Mouse (Mus musculus) hindbrain, embryonic 14.5 days (tissue): ENCODE results near the gene Eml6. TPM values are rescaled to one million over a fixed set of nuclear protein-coding genes. Genes with fewer than 3 reads are reported as not detected.

Source experiments
- ATAC-seq: fragments of 200-750 bp; cut with Nextera tagmentation; 2 replicates; pipeline ENCODE4 v1.8.0; 2017; ENCODE audit warnings: moderate number of reproducible peaks, mild to moderate bottlenecking, moderate TSS enrichment, moderate library complexity; ENCODE audit not compliant: low FRiP score
- DNase-seq: peaks from one replicate; pipeline ENCODE4 v3.0.0-alpha.2; 2015; ENCODE audit warnings: low spot score
- H3K27ac ChIP-seq: fragments of 300-500 bp; sonication (generic); 2 replicates; pipeline ENCODE4 v1.5.1; 2014; ENCODE audit warnings: mild to moderate bottlenecking, moderate library complexity
- H3K27me3 ChIP-seq: fragments of 300-500 bp; sonication (generic); 2 replicates; pipeline ENCODE4 v1.6.1; 2014; ENCODE audit warnings: mild to moderate bottlenecking, low read length, mixed read lengths; ENCODE audit not compliant: control insufficient read depth, insufficient read depth
- H3K36me3 ChIP-seq: fragments of 300-500 bp; sonication (generic); replicated peaks from 2 replicates; pipeline ENCODE4 v1.6.1; 2014; ENCODE audit not compliant: control insufficient read depth, insufficient read depth
- H3K4me1 ChIP-seq: fragments of 300-500 bp; sonication (generic); replicated peaks from 2 replicates; pipeline ENCODE4 v1.6.1; 2014; ENCODE audit warnings: antibody characterized with exemption, low read length, mixed read lengths; ENCODE audit not compliant: control insufficient read depth, insufficient read depth
- H3K4me2 ChIP-seq: fragments of 300-500 bp; sonication (generic); replicated peaks from 2 replicates; pipeline ENCODE4 v1.6.1; 2014; ENCODE audit warnings: mild to moderate bottlenecking, moderate library complexity
- H3K4me3 ChIP-seq: fragments of 300-500 bp; sonication (generic); replicated peaks from 2 replicates; pipeline ENCODE4 v1.5.1; 2014; ENCODE audit warnings: mild to moderate bottlenecking, low read length
- H3K9ac ChIP-seq: fragments of 300-500 bp; sonication (generic); 2 replicates; pipeline ENCODE4 v1.6.1; 2014
- H3K9me3 ChIP-seq: fragments of 300-500 bp; sonication (generic); 2 replicates; pipeline ENCODE4 v1.6.1; 2016; ENCODE audit warnings: low read length; ENCODE audit not compliant: control insufficient read depth
- WGBS: fragments of 180-500 bp; shearing (Covaris S2); extraction: QIAGEN DNeasy Blood & Tissue Kit; methylation state at CpG from one replicate; pipeline ENCODE4 v1.1.7; 2014; 5-methylcytosine and 5-hydroxymethylcytosine counted together
- polyA plus RNA-seq: library from polyadenylated mRNA; unstranded; fragments of >200 nt; fragmentation: Nextera tagmentation; extraction: Ambion mirVana; gene quantifications from 2 replicates; pipeline ENCODE4 v1.2.1, GENCODE M21; 2014

Eml6 gene
- polyA plus RNA-seq, 1 experiment from 2014 or later = 8.6 TPM

- Histone ChIP-seq H3K27me3 (no peaks in the 10 kb centered on the region), H3K9ac (no peak overlapping the region), H3K4me3 (no peak overlapping the region), H3K4me1 (no peaks in the 10 kb centered on the region), H3K9me3 (no peaks in the 10 kb centered on the region), H3K4me2 (no peak overlapping the region), H3K27ac (no peak overlapping the region), H3K36me3 (no peaks in the 10 kb centered on the region)
- WGBS = 86% methylated on average over 1 of the region's 1 CpGs
- DNase-seq (no peak), ATAC-seq (no peak)
Observed at GRCm38 (mm10) chr11:29727901-29728300, 297.9 kb downstream of the Eml6 start.

GRCm38 (mm10) chr11:29725610-29726009 lies 300.2 kb downstream of the Eml6 start:
- Histone ChIP-seq H3K4me1 (no peaks in the 10 kb centered on the region), H3K4me3 (no peak overlapping the region), H3K9me3 (no peaks in the 10 kb centered on the region), H3K4me2 (no peak overlapping the region), H3K36me3 (no peaks in the 10 kb centered on the region), H3K9ac (no peak overlapping the region), H3K27ac (no peak overlapping the region), H3K27me3 (no peaks in the 10 kb centered on the region)
- DNase-seq (no peak), ATAC-seq (no peak)
- WGBS = 75% methylated on average over 1 of the region's 1 CpGs

DNA sequence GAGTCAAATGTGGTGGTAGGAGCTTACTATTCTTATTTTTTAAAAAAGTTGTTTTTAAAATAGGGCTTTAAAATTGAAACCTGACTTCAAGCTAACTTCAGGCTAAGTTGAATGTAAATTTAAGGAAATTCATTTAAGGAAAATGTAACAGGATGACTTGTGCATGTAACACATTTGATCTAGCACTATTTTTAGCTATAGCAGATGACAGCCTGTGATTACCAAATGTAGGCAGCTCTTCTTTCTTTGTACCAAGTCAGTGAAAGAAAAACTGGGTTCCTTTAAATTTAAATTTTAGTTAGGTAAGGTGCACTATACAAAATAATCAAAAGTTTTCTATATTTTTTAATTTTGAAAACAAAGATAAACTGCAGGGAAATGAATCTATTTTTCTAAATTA lies 300.7 kb downstream of the Eml6 start:
- Histone ChIP-seq H3K36me3 (no peaks in the 10 kb centered on the region), H3K4me2 (no peak overlapping the region), H3K4me3 (no peak overlapping the region), H3K9me3 (no peaks in the 10 kb centered on the region), H3K9ac (no peak overlapping the region), H3K27ac (no peak overlapping the region), H3K27me3 (no peaks in the 10 kb centered on the region), H3K4me1 (no peaks in the 10 kb centered on the region)
- ATAC-seq (no peak), DNase-seq (no peak)

- DNase-seq (no peak), ATAC-seq (no peak)
- H3K4me3 ChIP-seq = no peak overlapping the region
- H3K4me2 ChIP-seq = no peak overlapping the region
- H3K27me3 ChIP-seq = no peaks in the 10 kb centered on the region
- no peak overlapping the region for H3K9ac ChIP-seq
- H3K4me1 ChIP-seq = no peaks in the 10 kb centered on the region
- H3K9me3 ChIP-seq = no peaks in the 10 kb centered on the region
- no peak overlapping the region for H3K27ac ChIP-seq
- H3K36me3 ChIP-seq = no peaks in the 10 kb centered on the region
- 91% methylated on average over 2 of the region's 2 CpGs for WGBS
Observed at GRCm38 (mm10) chr11:29724213-29724612, 301.6 kb downstream of the Eml6 start.

- H3K9ac ChIP-seq = no peak overlapping the region
- 0 out of 2 replicates have a peak, but pooled peaks cover 7% of the 10 kb centered on the region for H3K4me1 ChIP-seq
- WGBS = 70% methylated on average over 1 of the region's 1 CpGs
- ATAC-seq = no peak
- no peak overlapping the region for H3K4me2 ChIP-seq
- no peaks in the 10 kb centered on the region for H3K27me3 ChIP-seq
- no peak for DNase-seq
- no peak overlapping the region for H3K4me3 ChIP-seq
- H3K36me3 ChIP-seq = no peaks in the 10 kb centered on the region
- no peaks in the 10 kb centered on the region for H3K9me3 ChIP-seq
- H3K27ac ChIP-seq = no peak overlapping the region
Observed at GRCm38 (mm10) chr11:29719597-29719996, 306.2 kb downstream of the Eml6 start.

GRCm38 (mm10) chr11:29718541-29718940 lies 307.3 kb downstream of the Eml6 start:
- no peak for ATAC-seq
- DNase-seq = no peak
- 0 out of 2 replicates have a peak, but pooled peaks cover 7% of the 10 kb centered on the region for H3K4me1 ChIP-seq
- H3K9me3 ChIP-seq = no peaks in the 10 kb centered on the region
- no peaks in the 10 kb centered on the region for H3K27me3 ChIP-seq
- WGBS = 70% methylated on average over 6 of the region's 6 CpGs
- peaks cover 5% of the 10 kb centered on the region; the same call in 1 of the 2 replicates for H3K36me3 ChIP-seq
- H3K4me2 ChIP-seq = no peak overlapping the region
- no peak overlapping the region for H3K4me3 ChIP-seq
- H3K9ac ChIP-seq = no peak overlapping the region
- no peak overlapping the region; the same call in 1 of the 2 replicates for H3K27ac ChIP-seq

DNA sequence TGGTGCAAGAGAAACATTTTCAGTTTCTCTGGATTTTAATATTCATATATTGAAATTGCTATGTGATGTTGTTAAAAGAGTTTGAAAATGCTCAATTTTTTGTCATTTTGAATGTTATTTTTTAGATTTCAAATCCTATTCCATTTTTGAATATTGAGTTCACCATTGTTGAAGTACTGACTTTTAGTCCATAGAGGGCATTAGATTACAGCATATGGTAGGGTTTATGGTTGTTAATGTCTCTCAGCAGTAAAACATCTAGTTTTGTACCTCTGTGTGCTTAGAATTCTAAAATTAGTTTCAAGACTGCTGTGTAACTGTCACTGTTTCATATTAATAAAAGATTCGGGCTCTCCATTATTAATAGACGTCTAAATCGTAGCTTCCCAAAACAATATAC lies 310.3 kb downstream of the Eml6 start:
- no peak overlapping the region for H3K27ac ChIP-seq
- H3K4me1 ChIP-seq = 0 out of 2 replicates have a peak, but pooled peaks cover 7% of the 10 kb centered on the region
- no peak overlapping the region for H3K4me2 ChIP-seq
- H3K27me3 ChIP-seq = no peaks in the 10 kb centered on the region
- no peak overlapping the region for H3K9ac ChIP-seq
- WGBS = 89% methylated on average over 3 of the region's 3 CpGs
- ATAC-seq = no peak
- DNase-seq = no peak
- H3K36me3 ChIP-seq = peaks cover 10% of the 10 kb centered on the region
- no peak overlapping the region for H3K4me3 ChIP-seq
- H3K9me3 ChIP-seq = no peaks in the 10 kb centered on the region

DNA sequence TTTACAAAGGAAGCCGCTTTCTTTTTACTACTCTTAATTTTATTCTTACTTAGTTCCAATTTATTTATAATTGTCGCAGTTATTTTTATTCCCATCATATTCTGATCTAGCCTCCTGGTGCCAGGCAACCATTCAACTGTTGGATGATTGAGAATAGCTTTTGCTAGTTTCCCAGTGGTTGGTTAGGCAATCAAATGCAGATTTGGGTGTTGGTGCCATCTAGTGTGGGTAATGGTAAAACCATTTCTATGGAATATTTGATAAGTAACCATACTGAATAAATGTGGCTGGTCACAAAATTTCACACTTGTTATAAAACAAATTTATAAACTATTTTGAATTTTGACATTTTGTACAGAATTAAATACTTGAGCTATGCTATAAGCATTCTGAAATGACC lies 311.0 kb downstream of the Eml6 start:
- ATAC-seq = no peak; the same call in 1 of the 2 replicates
- H3K4me1 ChIP-seq = 0 out of 2 replicates have a peak, but pooled peaks cover 7% of the 10 kb centered on the region
- H3K9me3 ChIP-seq = no peaks in the 10 kb centered on the region
- peak; percentile 60 for DNase-seq
- no peak overlapping the region for H3K4me2 ChIP-seq
- no peak overlapping the region for H3K27ac ChIP-seq
- H3K4me3 ChIP-seq = no peak overlapping the region
- WGBS = 93% methylated on average over 2 of the region's 2 CpGs
- H3K27me3 ChIP-seq = no peaks in the 10 kb centered on the region
- H3K36me3 ChIP-seq = peaks cover 15% of the 10 kb centered on the region
- H3K9ac ChIP-seq = no peak overlapping the region

DNA sequence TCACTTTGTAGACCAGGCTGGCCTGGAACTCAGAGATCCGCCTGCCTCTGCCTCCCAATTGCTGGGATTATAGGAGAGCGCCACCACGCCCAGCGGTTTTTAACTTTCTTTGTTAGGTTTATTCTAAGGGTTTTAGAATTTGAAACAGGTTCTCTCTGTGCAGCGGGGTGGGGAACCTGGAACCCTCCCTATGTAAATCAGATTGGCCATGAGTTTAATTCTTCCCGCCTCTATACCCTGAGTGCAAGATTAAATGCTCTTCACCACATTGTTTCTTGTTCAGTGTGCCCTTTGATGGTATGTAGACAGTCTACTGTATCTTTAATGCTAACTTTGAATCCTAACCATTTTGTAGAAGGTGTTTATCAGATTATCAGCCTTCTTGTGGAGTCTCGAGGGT lies 311.7 kb downstream of the Eml6 start:
- WGBS = 96% methylated on average over 7 of the region's 7 CpGs
- no peak overlapping the region for H3K9ac ChIP-seq
- no peaks in the 10 kb centered on the region for H3K9me3 ChIP-seq
- peaks cover 18% of the 10 kb centered on the region for H3K36me3 ChIP-seq
- no peak overlapping the region for H3K4me2 ChIP-seq
- no peak overlapping the region for H3K27ac ChIP-seq
- H3K27me3 ChIP-seq = no peaks in the 10 kb centered on the region
- H3K4me3 ChIP-seq = no peak overlapping the region
- H3K4me1 ChIP-seq = 0 out of 2 replicates have a peak, but pooled peaks cover 7% of the 10 kb centered on the region
- no peak for DNase-seq
- no peak for ATAC-seq

GRCm38 (mm10) chr11:29709512-29709911 lies 316.3 kb downstream of the Eml6 start:
- DNase-seq (no peak), ATAC-seq (no peak)
- H3K27ac ChIP-seq = no peak overlapping the region
- H3K4me2 ChIP-seq = no peak overlapping the region
- H3K4me1 ChIP-seq = 0 out of 2 replicates have a peak, but pooled peaks cover 2% of the 10 kb centered on the region
- no peaks in the 10 kb centered on the region for H3K9me3 ChIP-seq
- peaks cover 48% of the 10 kb centered on the region for H3K36me3 ChIP-seq
- H3K9ac ChIP-seq = no peak overlapping the region
- no peaks in the 10 kb centered on the region for H3K27me3 ChIP-seq
- no peak overlapping the region for H3K4me3 ChIP-seq
